Mouse (Mus musculus) bone marrow, adult 2 months (tissue): Measurements from ENCODE around the gene Nadk.

Experiments used
- CTCF ChIP-seq: fragments of 200-500 bp; IDR thresholded peaks from 2 replicates; pipeline ENCODE4 v1.5.1; 2011; ENCODE audit warnings: low read length, control low read depth; ENCODE audit not compliant: control insufficient read depth, insufficient read depth
- POLR2A ChIP-seq: fragments of 200-500 bp; IDR thresholded peaks from 2 replicates; pipeline ENCODE4 v1.6.1; 2011; ENCODE audit warnings: low read depth, mild to moderate bottlenecking, control low read depth, low read length, borderline replicate concordance; ENCODE audit not compliant: control insufficient read depth

GRCm38 (mm10) chr4:155599901-155600825 lies 38.0 kb downstream of the Nadk start:
- TF ChIP-seq CTCF (no peak), POLR2A (no peak)
